27 mouse cellular contexts compared by ENCODE assay signal in the genomic region with DNA sequence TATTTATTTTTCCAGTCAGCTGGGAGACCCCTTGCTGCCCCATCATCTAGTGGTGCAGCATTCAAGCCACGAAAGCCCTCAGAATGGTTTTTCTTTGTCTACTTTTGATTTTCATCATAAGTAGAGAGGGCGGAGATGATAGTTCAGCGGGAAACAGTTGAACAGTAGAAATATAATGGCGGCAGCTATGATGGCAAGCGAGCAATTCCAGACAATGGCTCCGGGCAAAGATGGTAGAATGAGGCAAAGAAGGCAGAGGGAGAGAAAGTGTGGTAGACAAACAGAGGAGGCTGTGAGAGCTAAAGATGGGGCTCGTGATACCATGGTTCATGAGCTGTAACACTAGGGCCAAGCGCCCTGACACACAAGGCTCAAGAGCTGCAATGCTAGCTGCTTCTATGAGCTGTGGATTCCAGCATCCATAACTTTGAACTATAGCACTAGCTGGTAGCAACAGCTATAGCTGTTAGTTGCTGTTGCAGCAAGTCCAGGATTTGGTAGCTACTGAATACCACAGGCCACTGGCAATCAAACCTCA. TPM values are rescaled to one million over a fixed set of nuclear protein-coding genes. Genes with fewer than 3 reads are reported as not detected.
DNase-seq lines count a peak whose midpoint lies in the region; ATAC-seq and TF ChIP-seq lines count a peak whose summit lies in the region.
"Had no signal": no experiment of that assay in that cellular context is flagged by ENCODE, and none has a peak within 500 bp of the region (broad histone marks: within the 10 kb centered on the region; RNA-seq: fewer than 3 reads in every experiment).

No protein-coding gene starts in this region.

- H3K4me1 ChIP-seq in CH12.LX (ENCODE audit: control insufficient read depth in 1 of 2, insufficient read depth in 2 of 2): peaks cover 3 to 5% of the 10 kb centered on the region in 2 experiments; a peak in 2 of 4 replicates
- peaks cover 27% of the 10 kb centered on the region for H3K4me1 ChIP-seq in E14TG2a.4 (replicated peaks; ENCODE audit: low read depth, low read length)
- H3K4me1 ChIP-seq in thymus, adult 2 months (replicated peaks; ENCODE audit: control insufficient read depth, insufficient read depth, low read length): 0 out of 2 replicates have a peak, but pooled peaks cover 3% of the 10 kb centered on the region
- no peaks in the 10 kb centered on the region for H3K4me1 ChIP-seq in liver, postnatal 0 days (ENCODE audit: insufficient read depth)
- no peaks in the 10 kb centered on the region for H3K4me1 ChIP-seq in forebrain, postnatal 0 days (ENCODE audit: insufficient read depth)
- H3K4me1 ChIP-seq: embryonic facial prominence, embryonic 13.5 days; forebrain, embryonic 12.5 days had no signal

- ATAC-seq in liver, postnatal 0 days: no peak
- no peak for ATAC-seq in forebrain, postnatal 0 days
- ATAC-seq: forebrain, embryonic 14.5 days; forebrain, embryonic 16.5 days had no signal

- H3K36me3 ChIP-seq in CH12.LX (replicated peaks in 1 of 2; ENCODE audit: control insufficient read depth in 1 of 2, insufficient read depth in 1 of 2, low read length in 1 of 2) (no peaks in the 10 kb centered on the region), E14TG2a.4 (ENCODE audit: insufficient read depth, low read length) (no peaks in the 10 kb centered on the region)
- H3K36me3 ChIP-seq in thymus, adult 2 months (ENCODE audit: control insufficient read depth, insufficient read depth, low read length): no peaks in the 10 kb centered on the region
- H3K36me3 ChIP-seq in liver, postnatal 0 days (replicated peaks; ENCODE audit: insufficient read depth, low read length): no peaks in the 10 kb centered on the region
- H3K36me3 ChIP-seq in forebrain, postnatal 0 days (ENCODE audit: insufficient read depth): no peaks in the 10 kb centered on the region
- H3K36me3 ChIP-seq: embryonic facial prominence, embryonic 13.5 days; embryonic facial prominence, embryonic 15.5 days; forebrain, embryonic 10.5 days; forebrain, embryonic 12.5 days; G1E had no signal

- no peak overlapping the region for H3K4me2 ChIP-seq in CH12.LX (ENCODE audit: insufficient read depth, low read depth, poor library complexity, severe bottlenecking)
- H3K4me2 ChIP-seq in liver, postnatal 0 days (ENCODE audit: low read depth, low read length): no peak overlapping the region
- H3K4me2 ChIP-seq in forebrain, postnatal 0 days (ENCODE audit: low read depth): no peak overlapping the region
- H3K4me2 ChIP-seq: embryonic facial prominence, embryonic 13.5 days; embryonic facial prominence, embryonic 15.5 days; forebrain, embryonic 12.5 days had no signal

- TF ChIP-seq EP300 in CH12.LX (IDR thresholded peaks at IDR 0.05; ENCODE audit: low read length): no peak
- TF ChIP-seq EP300 in liver, postnatal 0 days (IDR thresholded peaks at IDR 0.05; ENCODE audit: low read depth): no peak

- dilution Hi-C loops in CH12.LX (cut with MboI; ENCODE audit: extremely low pct_ligation_motif_present, extremely low pct_unique_long_range_greater_than_20kb, low sequenced_read_pairs): no loop called here

- no peak overlapping the region for H3K27ac ChIP-seq in CH12.LX (ENCODE audit: insufficient read depth, low read depth)
- H3K27ac ChIP-seq in thymus, adult 2 months (ENCODE audit: control insufficient read depth, insufficient read depth, low read length): no peak overlapping the region
- H3K27ac ChIP-seq in liver, postnatal 0 days (ENCODE audit: low read depth): no peak overlapping the region
- no peak overlapping the region for H3K27ac ChIP-seq in forebrain, postnatal 0 days (ENCODE audit: low read depth, low read length)
- H3K27ac ChIP-seq: embryonic facial prominence, embryonic 13.5 days; embryonic facial prominence, embryonic 15.5 days; forebrain, embryonic 10.5 days; forebrain, embryonic 12.5 days had no signal

- no peak overlapping the region for H3K4me3 ChIP-seq in CH12.LX (replicated peaks in 1 of 3; ENCODE audit: low read depth in 2 of 3, low read length in 2 of 3, poor library complexity in 1 of 3)
- H3K4me3 ChIP-seq in E14TG2a.4 (replicated peaks; ENCODE audit: low read length): peak overlapping the region; percentile 73; the same call in 1 of the 2 replicates
- H3K4me3 ChIP-seq in thymus, adult 2 months (ENCODE audit: control insufficient read depth, insufficient read depth, low read length): no peak overlapping the region
- H3K4me3 ChIP-seq in liver, postnatal 0 days (ENCODE audit: low read depth, low read length): no peak overlapping the region
- no peak overlapping the region for H3K4me3 ChIP-seq in forebrain, postnatal 0 days (ENCODE audit: low read depth, low read length)
- H3K4me3 ChIP-seq: embryonic facial prominence, embryonic 13.5 days; embryonic facial prominence, embryonic 15.5 days; erythroblast, embryonic 14.5 days; forebrain, embryonic 10.5 days; forebrain, embryonic 12.5 days had no signal

- in situ Hi-C loops in CH12.LX (cut with MboI; ENCODE audit: low pct_ligation_motif_present, low pct_unique_long_range_greater_than_20kb, low sequenced_read_pairs): no loop called here

- TF ChIP-seq RAD21 in CH12.LX (IDR thresholded peaks at IDR 0.05; ENCODE audit: low read depth, low read length): no peak

- TF ChIP-seq POLR2A in CH12.LX (IDR thresholded peaks at IDR 0.05; ENCODE audit: low read depth, low read length): no peak
- no peak for TF ChIP-seq POLR2A in thymus, adult 2 months (IDR thresholded peaks at IDR 0.05; ENCODE audit: control insufficient read depth, extremely low read depth, insufficient read depth, low read length, poor library complexity)

- TF ChIP-seq CTCF in CH12.LX (conservative IDR thresholded peaks at IDR 0.05 in 1 of 2, IDR thresholded peaks at IDR 0.05 in 1 of 2; ENCODE audit: low read depth in 2 of 2, low read length in 2 of 2) (no peak), E14TG2a.4 (conservative IDR thresholded peaks at IDR 0.05; ENCODE audit: low read length) (no peak)
- no peak for TF ChIP-seq CTCF in thymus, adult 2 months (IDR thresholded peaks at IDR 0.05; ENCODE audit: borderline replicate concordance, control insufficient read depth, extremely low read depth, insufficient read depth, low read length, poor library complexity)
- no peak for TF ChIP-seq CTCF in liver, postnatal 0 days (IDR thresholded peaks at IDR 0.05; ENCODE audit: low read depth)
- no peak for TF ChIP-seq CTCF in forebrain, postnatal 0 days (IDR thresholded peaks at IDR 0.05; ENCODE audit: low read depth)

- DNase-seq in CH12.LX (ENCODE audit: extremely low read depth) (no peak), ES-CJ7 (ENCODE audit: low read depth, low spot score) (peak; percentile 78), R1 (ENCODE audit: low read depth, low spot score) (peak; percentile 33)
- DNase-seq in thymus, adult 2 months: no peak
- no peak for DNase-seq in liver, postnatal 0 days
- no peak for DNase-seq in frontal cortex, postnatal 36 days (ENCODE audit: low spot score in 2 of 2)
- DNase-seq in forebrain, postnatal 0 days: no peak
- DNase-seq: adrenal gland, adult 2 months; adrenal gland, postnatal 10 days; adrenal gland, postnatal 25 days; cerebellum, adult 11 months; cerebellum, adult 18-20 months; cerebellum, adult 8-10 months; cerebellum, adult 9-11 months; cerebellum, postnatal 14 days; cerebellum, postnatal 36 days; embryo, embryonic 11 days had no signal

- H3K27me3 ChIP-seq in CH12.LX (replicated peaks) (no peaks in the 10 kb centered on the region), E14TG2a.4 (ENCODE audit: insufficient read depth, low read length) (no peaks in the 10 kb centered on the region)
- no peaks in the 10 kb centered on the region for H3K27me3 ChIP-seq in thymus, adult 2 months (ENCODE audit: control insufficient read depth, insufficient read depth, low read length)
- no peaks in the 10 kb centered on the region for H3K27me3 ChIP-seq in liver, postnatal 0 days (ENCODE audit: insufficient read depth, low read length)
- no peaks in the 10 kb centered on the region for H3K27me3 ChIP-seq in forebrain, postnatal 0 days (ENCODE audit: insufficient read depth, low read length)
- H3K27me3 ChIP-seq: embryonic facial prominence, embryonic 13.5 days; embryonic facial prominence, embryonic 15.5 days; forebrain, embryonic 12.5 days had no signal

- H3K9me3 ChIP-seq in CH12.LX (replicated peaks; ENCODE audit: low read length) (no peaks in the 10 kb centered on the region), E14TG2a.4 (ENCODE audit: low read length) (no peaks in the 10 kb centered on the region)
- H3K9me3 ChIP-seq in liver, postnatal 0 days (ENCODE audit: low read length): no peaks in the 10 kb centered on the region
- H3K9me3 ChIP-seq in forebrain, postnatal 0 days (ENCODE audit: low read length): no peaks in the 10 kb centered on the region
- H3K9me3 ChIP-seq: embryonic facial prominence, embryonic 13.5 days; embryonic facial prominence, embryonic 15.5 days; forebrain, embryonic 10.5 days; forebrain, embryonic 12.5 days; G1E had no signal

- no peaks in the 10 kb centered on the region for H3K79me2 ChIP-seq in CH12.LX (replicated peaks; ENCODE audit: control insufficient read depth, extremely low read depth, insufficient read depth, poor library complexity, severe bottlenecking)

- no peak overlapping the region for H3K9ac ChIP-seq in CH12.LX (ENCODE audit: insufficient read depth, low read depth)
- H3K9ac ChIP-seq in liver, postnatal 0 days (replicated peaks): no peak overlapping the region
- H3K9ac ChIP-seq in forebrain, postnatal 0 days: no peak overlapping the region
- H3K9ac ChIP-seq: embryonic facial prominence, embryonic 13.5 days; embryonic facial prominence, embryonic 15.5 days; forebrain, embryonic 12.5 days had no signal

- WGBS in thymus, adult 2 months: 97% methylated on average over 8 of the region's 8 CpGs
- 84% methylated on average over 8 of the region's 8 CpGs for WGBS in liver, postnatal 0 days (ENCODE audit: insufficient replicate concordance)
- 87% methylated on average over 8 of the region's 8 CpGs for WGBS in forebrain, postnatal 0 days

TF ChIP-seq in CH12.LX, 34 proteins besides CTCF, POLR2A, EP300 and RAD21 (continues in another document):
- TF ChIP-seq TBP (conservative IDR thresholded peaks at IDR 0.05; ENCODE audit: low read depth, low read length): 0 out of 2 replicates have a peak, but pooled peaks have one; percentile 38

RNA-seq across cellular contexts. Expression of a gene that starts 13.9 kb away (rescaled TPM):
- total RNA-seq in CH12.LX (2012; rRNA removed) (0.08 and 0.34 TPM in 2 replicates), CH12.LX (2014; rRNA removed) (0.12 and 0.42 TPM in 2 replicates)
- polyA plus RNA-seq in CH12.LX (2012; ENCODE audit: insufficient read length, low read depth): 0.55 and 0.59 TPM in 2 replicates
- 3.7 and 3.9 TPM in 2 replicates for polyA plus RNA-seq in thymus, adult 2 months (2012; rRNA removed)
- polyA plus RNA-seq in liver, postnatal 0 days (2015; fragmentation: Nextera tagmentation; extraction: Ambion mirVana): 0.11 and 0.14 TPM in 2 replicates
- total RNA-seq in forebrain, postnatal 0 days (2014; rRNA removed): 0.08 and 0.57 TPM in 2 replicates
- polyA plus RNA-seq in forebrain, postnatal 0 days (2015; fragmentation: Nextera tagmentation; extraction: Ambion mirVana): 0.08 and 0.42 TPM in 2 replicates
- total RNA-seq: adrenal gland, adult 2 months; adrenal gland, postnatal 25 days; common myeloid progenitor, adult 5-6 weeks had no signal
- polyA plus RNA-seq: erythroblast, embryonic 14.5 days; G1E had no signal

RNA-seq across cellular contexts. Expression of a gene that starts 25.6 kb away (rescaled TPM):
- total RNA-seq in CH12.LX (2012; rRNA removed) (83.7 and 88.1 TPM in 2 replicates), CH12.LX (2014; rRNA removed) (114 and 131 TPM in 2 replicates)
- polyA plus RNA-seq in CH12.LX (2012; ENCODE audit: insufficient read length, low read depth): 198 and 230 TPM in 2 replicates
- polyA plus RNA-seq in thymus, adult 2 months (2012; rRNA removed): 56.5 and 60.1 TPM in 2 replicates
- polyA plus RNA-seq in liver, postnatal 0 days (2015; fragmentation: Nextera tagmentation; extraction: Ambion mirVana): 69.3 and 69.6 TPM in 2 replicates
- 67.0 and 85.9 TPM in 2 replicates for total RNA-seq in forebrain, postnatal 0 days (2014; rRNA removed)
- polyA plus RNA-seq in forebrain, postnatal 0 days (2015; fragmentation: Nextera tagmentation; extraction: Ambion mirVana): 211 and 215 TPM in 2 replicates

Comparison
In these comparisons a context has a peak if more than half of its experiments do, and no peak if none do; other contexts are left out.
1. DNase-seq: peak in ES-CJ7 (single experiment) and R1 (single experiment); none in CH12.LX (single experiment), thymus, adult 2 months (single experiment), liver, postnatal 0 days (single experiment), frontal cortex, postnatal 36 days (0 of 2) and forebrain, postnatal 0 days (single experiment).